Comparison of ENCODE assay signal across 7 mouse cellular contexts in genomic region chr6:34176864-34177247, GRCm38 (mm10). TPM values are rescaled to one million over a fixed set of nuclear protein-coding genes. Genes with fewer than 3 reads are reported as not detected.
DNase-seq lines count a peak whose midpoint lies in the region; ATAC-seq lines count a peak whose summit lies in the region.

TSS of gene Slc35b4 (minus strand) at chr6:34177111.

- H3K36me3 ChIP-seq in embryonic facial prominence, embryonic 12.5 days: no peaks in the 10 kb centered on the region
- H3K36me3 ChIP-seq in limb, embryonic 11.5 days (ENCODE audit: control insufficient read depth, insufficient read depth, low read length): no peaks in the 10 kb centered on the region
- H3K36me3 ChIP-seq in midbrain, embryonic 14.5 days (ENCODE audit: control insufficient read depth, insufficient read depth, low read length): no peaks in the 10 kb centered on the region

- peak within 1 kb of the TSS; percentile 74 for H3K4me3 ChIP-seq in embryonic facial prominence, embryonic 12.5 days
- H3K4me3 ChIP-seq in limb, embryonic 11.5 days (ENCODE audit: low read depth, low read length): peak within 1 kb of the TSS; percentile 85
- peak within 1 kb of the TSS; percentile 74 for H3K4me3 ChIP-seq in midbrain, embryonic 14.5 days (replicated peaks; ENCODE audit: low read depth, low read length)

- H3K4me2 ChIP-seq in embryonic facial prominence, embryonic 12.5 days (replicated peaks): peak within 1 kb of the TSS; percentile 72
- H3K4me2 ChIP-seq in limb, embryonic 11.5 days (ENCODE audit: low read depth, severe bottlenecking): peak within 1 kb of the TSS; percentile 74
- H3K4me2 ChIP-seq in midbrain, embryonic 14.5 days (ENCODE audit: low read length): peak within 1 kb of the TSS; percentile 73

- peak; percentile 99 for ATAC-seq in embryonic facial prominence, embryonic 12.5 days (ENCODE audit: insufficient number of reproducible peaks, insufficient read depth, low FRiP score, low TSS enrichment)
- peak; percentile 99 for ATAC-seq in limb, embryonic 11.5 days (ENCODE audit: insufficient number of reproducible peaks, low FRiP score, low TSS enrichment, low read depth)
- ATAC-seq in midbrain, embryonic 14.5 days (ENCODE audit: low FRiP score, low TSS enrichment): peak; percentile 99

- peak within 1 kb of the TSS; percentile 78 for H3K9ac ChIP-seq in embryonic facial prominence, embryonic 12.5 days
- H3K9ac ChIP-seq in limb, embryonic 11.5 days (ENCODE audit: low read length): peak within 1 kb of the TSS; percentile 75
- H3K9ac ChIP-seq in midbrain, embryonic 14.5 days (replicated peaks; ENCODE audit: low read length): peak within 1 kb of the TSS; percentile 79

- no peaks in the 10 kb centered on the region for H3K9me3 ChIP-seq in embryonic facial prominence, embryonic 12.5 days
- H3K9me3 ChIP-seq in limb, embryonic 11.5 days (ENCODE audit: control insufficient read depth, low read length): no peaks in the 10 kb centered on the region
- no peaks in the 10 kb centered on the region for H3K9me3 ChIP-seq in midbrain, embryonic 14.5 days (ENCODE audit: control insufficient read depth, low read length)

- H3K27me3 ChIP-seq in embryonic facial prominence, embryonic 12.5 days: no peaks in the 10 kb centered on the region
- H3K27me3 ChIP-seq in limb, embryonic 11.5 days (ENCODE audit: control insufficient read depth, insufficient read depth, low read length): no peaks in the 10 kb centered on the region
- no peaks in the 10 kb centered on the region for H3K27me3 ChIP-seq in midbrain, embryonic 14.5 days (ENCODE audit: control insufficient read depth, insufficient read depth, low read length)

- peaks cover 9% of the 10 kb centered on the region for H3K4me1 ChIP-seq in embryonic facial prominence, embryonic 12.5 days
- peaks cover 5% of the 10 kb centered on the region; the same call in 1 of the 2 replicates for H3K4me1 ChIP-seq in limb, embryonic 11.5 days (ENCODE audit: control insufficient read depth, insufficient read depth, low read length)
- peaks cover 9% of the 10 kb centered on the region for H3K4me1 ChIP-seq in midbrain, embryonic 14.5 days (ENCODE audit: control insufficient read depth, insufficient read depth, low read length)

- WGBS in embryonic facial prominence, embryonic 12.5 days: 1% methylated on average over 29 of the region's 29 CpGs
- under 1% methylated on average over 29 of the region's 29 CpGs for whole genome bisulfite sequencing in limb, embryonic 11.5 days
- under 1% methylated on average over 29 of the region's 29 CpGs for WGBS in midbrain, embryonic 14.5 days

- H3K27ac ChIP-seq in embryonic facial prominence, embryonic 12.5 days: peak within 1 kb of the TSS; percentile 83
- H3K27ac ChIP-seq in limb, embryonic 11.5 days (replicated peaks; ENCODE audit: low read depth, low read length): peak within 1 kb of the TSS; percentile 68
- H3K27ac ChIP-seq in midbrain, embryonic 14.5 days (replicated peaks; ENCODE audit: low read depth, low read length): peak within 1 kb of the TSS; percentile 78

- peak; percentile 87 for DNase-seq in adrenal gland, postnatal 25 days
- peak; percentile 99 for DNase-seq in heart, adult 11 months
- peak; percentile 92 for DNase-seq in kidney, adult 18-20 months
- peak; percentile 96 for DNase-seq in limb, embryonic 11.5 days (ENCODE audit: low spot score)
- peak; percentile 99 for DNase-seq in midbrain, embryonic 14.5 days
- peak; percentile 87 to 89 for DNase-seq in spleen, adult 18-20 months

RNA-seq across cellular contexts. Expression of gene Slc35b4, which starts in this region (rescaled TPM):
- total RNA-seq in adrenal gland, postnatal 25 days (2021): 28.5 and 35.1 TPM in 2 replicates
- polyA plus RNA-seq in embryonic facial prominence, embryonic 12.5 days (2016; fragmentation: Nextera tagmentation; extraction: Ambion mirVana): 48.3 and 50.5 TPM in 2 replicates
- polyA plus RNA-seq in limb, embryonic 11.5 days (2014; fragmentation: Nextera tagmentation; extraction: Ambion mirVana): 47.3 and 49.8 TPM in 2 replicates
- 33.3 and 40.1 TPM in 2 replicates for polyA plus RNA-seq in midbrain, embryonic 14.5 days (2014; fragmentation: Nextera tagmentation; extraction: Ambion mirVana)

Comparison
In these comparisons a context has a peak if more than half of its experiments do, and no peak if none do; other contexts are left out.
1. Peak in every context shown above with its lines: DNase-seq, ATAC-seq, H3K4me3 ChIP-seq and H3K27ac ChIP-seq.